Mouse (Mus musculus) B cell, adult (primary cell): Measurements from ENCODE around the gene Mrc2. TPM values are rescaled to one million over a fixed set of nuclear protein-coding genes. Genes with fewer than 3 reads are reported as not detected.

Experiments used
- total RNA-seq: library from RNA; stranded (reverse); gene quantifications from 4 replicates; pipeline ENCODE4 v1.2.4, GENCODE M21; 2023; ENCODE audit not compliant: inconsistent age

Gene Mrc2
- not detected in 4 replicates for total RNA-seq

GRCm38 (mm10) chr11:105292124-105293071 lies at the start of gene Mrc2:
Gene Mrc2 (plus strand): TSS chr11:105292643.

Other genes starting within 250 kb of the Mrc2 start
- not detected in 4 replicates for gene Efcab3, start 229.1 kb upstream of the Mrc2 start, total RNA-seq
- 28.9 to 32.9 TPM (median 30.5 TPM) in 4 replicates for gene Mettl2, start 166.2 kb upstream of the Mrc2 start, total RNA-seq
- gene Gm10842, start 145.8 kb upstream of the Mrc2 start, total RNA-seq = not detected in 4 replicates
- 61.0 to 80.6 TPM (median 75.1 TPM) in 4 replicates for gene Tlk2, start 113.8 kb upstream of the Mrc2 start, total RNA-seq
- gene March10, start 164.1 kb downstream of the Mrc2 start, total RNA-seq = not detected in 4 replicates